Mouse (Mus musculus) stomach, embryonic 15.5 days (tissue): ENCODE measurements at regions not wholly inside any gene's neighbourhood (a gene's known extent, or its start where the extent isn't known, plus 50 kb on each side); places are given as distances from the start of the nearest gene placed in this dataset.

ENCODE experiments used
- ATAC-seq: fragments of 200-750 bp; cut with Nextera tagmentation; 2 replicates; pipeline ENCODE4 v1.8.0; 2017; ENCODE audit warnings: low read depth, moderate number of reproducible peaks, moderate TSS enrichment; ENCODE audit not compliant: insufficient read depth, low FRiP score
- H3K27ac ChIP-seq: fragments of 300-500 bp; sonication (generic); 2 replicates; pipeline ENCODE4 v1.5.1; 2015; ENCODE audit warnings: mild to moderate bottlenecking, inconsistent platforms
- H3K27me3 ChIP-seq: fragments of 300-500 bp; sonication (generic); replicated peaks from 2 replicates; pipeline ENCODE4 v1.6.1; 2015; ENCODE audit warnings: inconsistent platforms
- H3K36me3 ChIP-seq: fragments of 300-500 bp; sonication (generic); 2 replicates; pipeline ENCODE4 v1.6.1; 2015; ENCODE audit warnings: inconsistent platforms
- H3K4me1 ChIP-seq: fragments of 300-500 bp; sonication (generic); 2 replicates; pipeline ENCODE4 v1.6.1; 2015; ENCODE audit warnings: inconsistent platforms
- H3K4me2 ChIP-seq: fragments of 300-500 bp; sonication (generic); 2 replicates; pipeline ENCODE4 v1.6.1; 2015; ENCODE audit warnings: mild to moderate bottlenecking, inconsistent platforms
- H3K4me3 ChIP-seq: fragments of 300-500 bp; sonication (generic); replicated peaks from 2 replicates; pipeline ENCODE4 v1.5.1; 2015; ENCODE audit warnings: inconsistent platforms
- H3K9ac ChIP-seq: fragments of 300-500 bp; sonication (generic); 2 replicates; pipeline ENCODE4 v1.6.1; 2015; ENCODE audit warnings: inconsistent platforms
- H3K9me3 ChIP-seq: fragments of 300-500 bp; sonication (generic); 2 replicates; pipeline ENCODE4 v1.6.1; 2016; ENCODE audit warnings: inconsistent platforms
- WGBS: fragments of 180-500 bp; shearing (Covaris S2); methylation state at CpG from one replicate; pipeline ENCODE4 v1.1.7; 2015; 5-methylcytosine and 5-hydroxymethylcytosine counted together

GRCm38 (mm10) chr8:92240686-92241275 lies 116.6 kb upstream of the Irx5 start:
- H3K4me2 ChIP-seq: no peak overlapping the region
- no peak for ATAC-seq
- no peaks in the 10 kb centered on the region for H3K4me1 ChIP-seq
- no peak overlapping the region for H3K27ac ChIP-seq
- WGBS: 81% methylated on average over 13 of the region's 13 CpGs
- no peaks in the 10 kb centered on the region for H3K27me3 ChIP-seq
- no peaks in the 10 kb centered on the region for H3K9me3 ChIP-seq
- H3K4me3 ChIP-seq: no peak overlapping the region
- no peaks in the 10 kb centered on the region for H3K36me3 ChIP-seq
- H3K9ac ChIP-seq: no peak overlapping the region

GRCm38 (mm10) chr8:92231326-92232225 lies 125.8 kb upstream of the Irx5 start:
- Histone ChIP-seq H3K9me3 (no peaks in the 10 kb centered on the region), H3K27me3 (no peaks in the 10 kb centered on the region), H3K4me2 (no peak overlapping the region), H3K4me1 (no peaks in the 10 kb centered on the region), H3K36me3 (no peaks in the 10 kb centered on the region), H3K4me3 (no peak overlapping the region), H3K9ac (no peak overlapping the region), H3K27ac (no peak overlapping the region)
- no peak for ATAC-seq
- 64% methylated on average over 23 of the region's 23 CpGs for WGBS

- no peak overlapping the region for H3K4me3 ChIP-seq
- no peaks in the 10 kb centered on the region for H3K27me3 ChIP-seq
- H3K36me3 ChIP-seq: no peaks in the 10 kb centered on the region
- 88% methylated on average over 2 of the region's 2 CpGs for WGBS
- H3K9ac ChIP-seq: no peak overlapping the region
- no peaks in the 10 kb centered on the region for H3K4me1 ChIP-seq
- no peaks in the 10 kb centered on the region for H3K9me3 ChIP-seq
- no peak for ATAC-seq
- no peak overlapping the region for H3K4me2 ChIP-seq
- H3K27ac ChIP-seq: no peak overlapping the region
Measured at GRCm38 (mm10) chr8:92229526-92229925, 127.9 kb upstream of the Irx5 start.

GRCm38 (mm10) chr8:92224929-92225328 lies 132.5 kb upstream of the Irx5 start:
- no peak overlapping the region for H3K4me3 ChIP-seq
- H3K4me1 ChIP-seq: no peaks in the 10 kb centered on the region
- ATAC-seq: no peak
- H3K27me3 ChIP-seq: no peaks in the 10 kb centered on the region
- no peaks in the 10 kb centered on the region for H3K36me3 ChIP-seq
- no peak overlapping the region for H3K27ac ChIP-seq
- no peak overlapping the region for H3K4me2 ChIP-seq
- WGBS: 84% methylated on average over 3 of the region's 3 CpGs
- H3K9me3 ChIP-seq: no peaks in the 10 kb centered on the region
- no peak overlapping the region for H3K9ac ChIP-seq

- H3K4me1 ChIP-seq: no peaks in the 10 kb centered on the region
- H3K36me3 ChIP-seq: no peaks in the 10 kb centered on the region
- 60% methylated on average over 3 of the region's 3 CpGs for WGBS
- H3K9ac ChIP-seq: no peak overlapping the region
- 0 out of 2 replicates have a peak, but pooled peaks cover 3% of the 10 kb centered on the region for H3K27me3 ChIP-seq
- H3K4me2 ChIP-seq: no peak overlapping the region
- no peak overlapping the region for H3K27ac ChIP-seq
- H3K4me3 ChIP-seq: no peak overlapping the region
- no peak for ATAC-seq
- H3K9me3 ChIP-seq: no peaks in the 10 kb centered on the region
Measured at GRCm38 (mm10) chr8:92222992-92223391, 134.4 kb upstream of the Irx5 start.

GRCm38 (mm10) chr8:92219181-92219890 lies 138.1 kb upstream of the Irx5 start:
- no peak overlapping the region for H3K4me3 ChIP-seq
- 74% methylated on average over 9 of the region's 9 CpGs for WGBS
- no peaks in the 10 kb centered on the region for H3K4me1 ChIP-seq
- H3K9ac ChIP-seq: no peak overlapping the region
- no peak overlapping the region for H3K4me2 ChIP-seq
- H3K27ac ChIP-seq: no peak overlapping the region
- no peaks in the 10 kb centered on the region for H3K9me3 ChIP-seq
- ATAC-seq: no peak
- H3K27me3 ChIP-seq: peaks cover 3% of the 10 kb centered on the region; the same call in 1 of the 2 replicates
- H3K36me3 ChIP-seq: no peaks in the 10 kb centered on the region

GRCm38 (mm10) chr8:92217521-92217920 lies 139.9 kb upstream of the Irx5 start:
- Histone ChIP-seq H3K4me1 (no peaks in the 10 kb centered on the region), H3K9me3 (no peaks in the 10 kb centered on the region), H3K27me3 (peaks cover 3% of the 10 kb centered on the region; the same call in 1 of the 2 replicates), H3K36me3 (no peaks in the 10 kb centered on the region), H3K9ac (no peak overlapping the region), H3K4me3 (no peak overlapping the region), H3K4me2 (no peak overlapping the region), H3K27ac (no peak overlapping the region)
- WGBS: 85% methylated on average over 2 of the region's 2 CpGs
- ATAC-seq: no peak

- 9% methylated on average over 4 of the region's 5 CpGs for WGBS
- no peak overlapping the region for H3K9ac ChIP-seq
- H3K4me3 ChIP-seq: no peak overlapping the region
- no peaks in the 10 kb centered on the region for H3K9me3 ChIP-seq
- no peak overlapping the region for H3K27ac ChIP-seq
- H3K36me3 ChIP-seq: no peaks in the 10 kb centered on the region
- no peak overlapping the region for H3K4me2 ChIP-seq
- peaks cover 3% of the 10 kb centered on the region; the same call in 1 of the 2 replicates for H3K27me3 ChIP-seq
- ATAC-seq: no peak
- no peaks in the 10 kb centered on the region for H3K4me1 ChIP-seq
Measured at GRCm38 (mm10) chr8:92216176-92216575, 141.2 kb upstream of the Irx5 start.

GRCm38 (mm10) chr8:92212786-92213535 lies 144.5 kb upstream of the Irx5 start:
- no peaks in the 10 kb centered on the region; the same call in 1 of the 2 replicates for H3K27me3 ChIP-seq
- no peak for ATAC-seq
- H3K9me3 ChIP-seq: no peaks in the 10 kb centered on the region
- H3K4me2 ChIP-seq: no peak overlapping the region
- no peaks in the 10 kb centered on the region for H3K4me1 ChIP-seq
- no peaks in the 10 kb centered on the region for H3K36me3 ChIP-seq
- H3K4me3 ChIP-seq: no peak overlapping the region
- no peak overlapping the region for H3K27ac ChIP-seq
- WGBS: 67% methylated on average over 14 of the region's 14 CpGs
- no peak overlapping the region for H3K9ac ChIP-seq

- WGBS: 49% methylated on average over 5 of the region's 5 CpGs
- Histone ChIP-seq H3K27me3 (no peaks in the 10 kb centered on the region), H3K4me2 (no peak overlapping the region), H3K9me3 (no peaks in the 10 kb centered on the region), H3K36me3 (no peaks in the 10 kb centered on the region), H3K4me3 (no peak overlapping the region), H3K27ac (no peak overlapping the region), H3K9ac (no peak overlapping the region), H3K4me1 (no peaks in the 10 kb centered on the region)
- no peak for ATAC-seq
Measured at GRCm38 (mm10) chr8:92209081-92209480, 148.3 kb upstream of the Irx5 start.

- 92% methylated on average over 8 of the region's 8 CpGs for WGBS
- Histone ChIP-seq H3K27ac (no peak overlapping the region), H3K4me2 (no peak overlapping the region), H3K27me3 (no peaks in the 10 kb centered on the region), H3K4me1 (no peaks in the 10 kb centered on the region), H3K36me3 (no peaks in the 10 kb centered on the region), H3K4me3 (no peak overlapping the region), H3K9ac (no peak overlapping the region), H3K9me3 (no peaks in the 10 kb centered on the region)
- ATAC-seq: no peak
Measured at GRCm38 (mm10) chr8:92195635-92196034, 161.8 kb upstream of the Irx5 start.
